Mouse (Mus musculus) heart, embryonic 14.5 days (tissue): ENCODE results near the gene Kif26b. TPM values are rescaled to one million over a fixed set of nuclear protein-coding genes. Genes with fewer than 3 reads are reported as not detected.

Source experiments
- ATAC-seq: fragments of 200-750 bp; cut with Nextera tagmentation; 2 replicates; pipeline ENCODE4 v1.8.0; 2017; ENCODE audit warnings: low read depth, moderate TSS enrichment; ENCODE audit not compliant: insufficient number of reproducible peaks, insufficient read depth, low FRiP score
- H3K27ac ChIP-seq, 2 experiments: fragments of 200-500 bp in 1 of 2; fragments of 300-500 bp in 1 of 2; sonication (generic) in 1 of 2; replicated peaks in 1 of 2; 2 replicates each; pipeline ENCODE4 v1.5.1; 2012 to 2014; ENCODE audit warnings: low read depth in 2 of 2, low read length in 2 of 2, control low read depth in 1 of 2, mild to moderate bottlenecking in 1 of 2, mixed read lengths in 1 of 2; ENCODE audit not compliant: control insufficient read depth in 1 of 2, insufficient read depth in 1 of 2
- H3K27me3 ChIP-seq: fragments of 300-500 bp; sonication (generic); 2 replicates; pipeline ENCODE4 v1.6.1; 2014; ENCODE audit warnings: mild to moderate bottlenecking, low read length, control low read depth; ENCODE audit not compliant: control insufficient read depth, insufficient read depth
- H3K36me3 ChIP-seq: fragments of 300-500 bp; sonication (generic); 2 replicates; pipeline ENCODE4 v1.6.1; 2014; ENCODE audit warnings: mild to moderate bottlenecking, control low read depth, low read length, mixed read lengths; ENCODE audit not compliant: control insufficient read depth, insufficient read depth
- H3K4me1 ChIP-seq, 2 experiments: fragments of 200-500 bp in 1 of 2; fragments of 300-500 bp in 1 of 2; sonication (generic) in 1 of 2; 2 replicates each; pipeline ENCODE4 v1.6.1; 2012 to 2014; ENCODE audit warnings: low read length in 2 of 2, control low read depth in 1 of 2, mixed read lengths in 1 of 2; ENCODE audit not compliant: control insufficient read depth in 2 of 2, insufficient read depth in 2 of 2
- H3K4me2 ChIP-seq: fragments of 300-500 bp; sonication (generic); 2 replicates; pipeline ENCODE4 v1.6.1; 2014; ENCODE audit warnings: mild to moderate bottlenecking, low read length
- H3K4me3 ChIP-seq, 2 experiments: fragments of 200-500 bp in 1 of 2; fragments of 300-500 bp in 1 of 2; sonication (generic) in 1 of 2; 2 replicates each; pipeline ENCODE4 v1.5.1; 2012 to 2014; ENCODE audit warnings: low read length in 2 of 2, mild to moderate bottlenecking in 2 of 2, control low read depth in 1 of 2, low read depth in 1 of 2, moderate library complexity in 1 of 2; ENCODE audit not compliant: control insufficient read depth in 1 of 2, insufficient read depth in 1 of 2
- H3K9ac ChIP-seq: fragments of 300-500 bp; sonication (generic); 2 replicates; pipeline ENCODE4 v1.6.1; 2014; ENCODE audit warnings: mild to moderate bottlenecking, low read length
- H3K9me3 ChIP-seq: fragments of 300-500 bp; sonication (generic); 2 replicates; pipeline ENCODE4 v1.6.1; 2016; ENCODE audit warnings: low read length, control low read depth; ENCODE audit not compliant: control insufficient read depth
- WGBS: fragments of 180-500 bp; shearing (Covaris S2); extraction: QIAGEN DNeasy Blood & Tissue Kit; methylation state at CpG from one replicate; pipeline ENCODE4 v1.1.7; 2014; 5-methylcytosine and 5-hydroxymethylcytosine counted together
- polyA plus RNA-seq: library from polyadenylated mRNA; unstranded; fragments of >200 nt; fragmentation: Nextera tagmentation; extraction: Ambion mirVana; gene quantifications from 2 replicates; pipeline ENCODE4 v1.2.1, GENCODE M21; 2014

Kif26b gene
- polyA plus RNA-seq, 1 experiment from 2014 or later, result 14.4 TPM

DNA sequence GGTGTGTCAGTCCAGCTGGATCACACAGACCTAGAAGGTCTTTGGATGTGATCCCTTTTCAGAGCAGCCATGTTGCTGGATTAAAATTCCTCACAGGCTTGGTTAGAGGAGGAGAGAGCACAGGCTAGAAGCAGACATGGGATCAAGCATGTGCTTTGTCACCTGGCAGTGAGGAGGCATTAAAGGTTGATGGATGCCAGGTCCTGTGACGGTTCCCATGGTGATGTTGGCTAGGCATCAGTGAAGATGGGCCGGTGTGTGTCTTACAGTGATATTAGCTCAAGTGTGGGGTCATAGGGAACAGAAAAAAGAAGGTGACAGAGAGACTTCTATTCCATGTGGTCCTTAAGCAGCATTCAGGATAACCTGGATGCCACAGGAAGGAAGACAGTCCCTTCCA lies 46.8 kb downstream of the Kif26b start:
- H3K27me3 ChIP-seq, result no peaks in the 10 kb centered on the region
- no peak overlapping the region for H3K9ac ChIP-seq
- ATAC-seq, result no peak
- H3K9me3 ChIP-seq, result peaks cover 7% of the 10 kb centered on the region
- 0 out of 2 replicates have a peak, but pooled peaks cover 3% of the 10 kb centered on the region for H3K36me3 ChIP-seq
- peaks cover 0 to 13% of the 10 kb centered on the region in 2 experiments; a peak in 2 of 4 replicates for H3K4me1 ChIP-seq
- H3K4me3 ChIP-seq, result no peak overlapping the region
- H3K27ac ChIP-seq, result no peak overlapping the region
- 85% methylated on average over 2 of the region's 2 CpGs for WGBS
- H3K4me2 ChIP-seq, result no peak overlapping the region

- Histone ChIP-seq H3K4me1 (peaks cover 0 to 13% of the 10 kb centered on the region in 2 experiments; a peak in 2 of 4 replicates), H3K4me3 (no peak overlapping the region), H3K27ac (no peak overlapping the region), H3K27me3 (no peaks in the 10 kb centered on the region), H3K4me2 (no peak overlapping the region), H3K9me3 (peaks cover 7% of the 10 kb centered on the region), H3K36me3 (0 out of 2 replicates have a peak, but pooled peaks cover 3% of the 10 kb centered on the region), H3K9ac (no peak overlapping the region)
- ATAC-seq, result no peak
- WGBS, result 62% methylated on average over 3 of the region's 3 CpGs
These were observed 48.0 kb downstream of the Kif26b start for GRCm38 (mm10) chr1:178576926-178577325.

DNA sequence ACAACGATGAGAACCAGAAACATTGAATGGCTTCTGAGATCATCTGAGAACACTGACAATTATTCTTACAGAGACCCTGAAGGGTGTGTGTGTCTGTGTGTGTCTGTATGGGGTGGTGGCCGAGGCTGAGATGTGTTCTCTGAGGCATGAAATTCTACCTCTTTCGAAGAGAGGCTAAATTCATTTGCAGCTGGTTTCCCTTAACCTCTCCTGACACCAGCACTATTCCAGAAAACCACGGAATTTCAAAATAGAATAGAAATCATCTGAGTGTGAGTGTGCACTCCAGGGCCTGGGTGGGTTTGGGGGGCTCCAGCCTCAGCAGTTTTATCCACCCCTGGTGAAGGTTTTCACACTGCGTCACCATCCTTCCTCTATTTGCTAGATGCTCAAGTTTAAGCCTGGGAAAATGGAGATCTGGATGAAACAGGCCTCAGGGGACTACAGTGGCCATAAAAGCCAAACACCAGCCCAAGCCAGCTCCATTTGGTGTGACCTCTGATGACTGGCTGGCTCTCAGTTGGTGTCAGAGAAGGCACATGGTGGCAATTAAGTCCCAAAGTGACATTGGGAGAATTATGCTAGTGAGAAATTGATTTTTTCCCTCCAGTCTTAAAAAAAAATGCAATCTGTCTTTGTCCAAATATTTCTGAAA lies 56.6 kb downstream of the Kif26b start:
- Histone ChIP-seq H3K36me3 (no peaks in the 10 kb centered on the region), H3K27me3 (no peaks in the 10 kb centered on the region), H3K4me1 (peaks cover 0 to 5% of the 10 kb centered on the region in 2 experiments; a peak in 3 of 4 replicates), H3K9me3 (no peaks in the 10 kb centered on the region), H3K9ac (no peak overlapping the region), H3K27ac (no peak overlapping the region), H3K4me3 (no peak overlapping the region), H3K4me2 (no peak overlapping the region)
- no peak for ATAC-seq
- 87% methylated on average over 5 of the region's 5 CpGs for WGBS

DNA sequence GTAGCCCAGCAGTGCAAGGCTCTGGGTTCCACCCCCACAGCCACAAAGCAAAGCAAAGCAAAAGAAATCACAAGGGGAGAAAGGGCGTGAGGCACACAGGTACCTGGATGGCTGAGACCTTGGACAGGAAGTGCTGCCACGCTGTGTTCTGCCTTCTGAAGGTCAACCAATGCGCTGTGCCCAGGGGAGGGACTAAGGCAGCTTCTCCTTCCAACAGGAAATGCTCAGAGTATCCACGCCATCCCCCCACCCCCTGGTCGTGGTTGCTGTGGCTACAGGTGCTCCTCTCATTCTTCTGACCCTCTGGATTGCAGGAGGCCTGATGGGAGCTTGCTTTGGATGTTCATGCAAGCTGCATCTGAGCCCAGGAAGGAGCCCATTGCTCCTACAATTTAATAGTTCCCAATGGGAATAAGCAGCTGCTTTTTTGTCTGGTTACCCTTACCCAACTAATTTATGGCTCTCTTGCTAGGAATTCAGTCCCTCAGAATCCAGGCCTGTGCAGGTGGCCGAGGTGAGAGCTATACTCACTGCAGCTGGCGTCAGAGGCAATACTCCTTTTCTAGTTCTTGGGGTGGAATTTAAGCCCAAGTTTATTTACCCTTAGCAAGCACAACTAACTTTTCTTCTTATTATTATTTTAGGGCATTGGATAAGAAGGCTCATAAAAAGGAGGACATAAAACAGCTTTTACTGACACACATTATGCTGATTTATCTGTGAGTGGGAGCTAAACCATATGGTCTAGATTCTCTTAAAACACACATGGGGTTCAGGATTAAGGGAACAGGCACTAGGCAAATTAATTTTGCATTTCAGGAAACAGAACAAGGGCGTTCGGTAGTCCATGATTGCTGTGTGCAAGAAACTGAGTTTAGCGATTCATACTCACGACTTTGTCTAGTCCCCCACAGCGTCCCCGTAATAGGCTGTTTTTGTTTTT lies 61.6 kb downstream of the Kif26b start:
- Histone ChIP-seq H3K36me3 (no peaks in the 10 kb centered on the region), H3K4me2 (no peak overlapping the region), H3K9ac (no peak overlapping the region), H3K27me3 (no peaks in the 10 kb centered on the region), H3K4me1 (peaks cover 0 to 5% of the 10 kb centered on the region in 2 experiments; a peak in 3 of 4 replicates), H3K9me3 (no peaks in the 10 kb centered on the region), H3K27ac (no peak overlapping the region), H3K4me3 (no peak overlapping the region)
- WGBS, result 83% methylated on average over 13 of the region's 13 CpGs
- ATAC-seq, result no peak

GRCm38 (mm10) chr1:178597113-178597512 lies 68.2 kb downstream of the Kif26b start:
- H3K36me3 ChIP-seq, result no peaks in the 10 kb centered on the region
- H3K27me3 ChIP-seq, result no peaks in the 10 kb centered on the region
- H3K9me3 ChIP-seq, result no peaks in the 10 kb centered on the region
- ATAC-seq, result no peak
- no peak overlapping the region for H3K9ac ChIP-seq
- H3K4me1 ChIP-seq, result peaks cover 9 to 10% of the 10 kb centered on the region in 2 experiments
- no peak overlapping the region for H3K27ac ChIP-seq
- 95% methylated on average over 3 of the region's 3 CpGs for WGBS
- H3K4me2 ChIP-seq, result no peak overlapping the region
- no peak overlapping the region for H3K4me3 ChIP-seq

DNA sequence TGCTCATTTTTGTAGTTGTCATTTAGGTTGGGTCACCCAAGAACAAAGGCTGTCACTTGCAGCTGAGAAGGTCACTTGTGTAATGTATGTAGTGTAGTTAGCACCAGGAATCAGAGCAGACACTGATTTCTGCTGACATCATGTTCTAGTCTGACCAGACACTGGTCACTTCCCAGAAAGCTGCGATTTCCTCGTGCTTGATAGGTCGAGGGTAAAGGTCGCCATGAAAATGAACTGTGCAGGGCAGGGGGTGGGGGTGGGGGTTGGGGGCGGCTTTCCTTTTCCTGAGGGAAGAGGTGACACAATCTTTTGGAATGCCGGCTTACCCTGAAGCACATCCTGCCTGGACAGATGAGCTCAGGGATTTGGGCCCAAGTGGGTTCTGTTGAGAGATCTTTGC lies 68.8 kb downstream of the Kif26b start:
- Histone ChIP-seq H3K9me3 (no peaks in the 10 kb centered on the region), H3K27me3 (no peaks in the 10 kb centered on the region), H3K4me3 (no peak overlapping the region), H3K36me3 (no peaks in the 10 kb centered on the region), H3K27ac (no peak overlapping the region), H3K4me2 (no peak overlapping the region), H3K4me1 (peaks cover 9 to 10% of the 10 kb centered on the region in 2 experiments), H3K9ac (no peak overlapping the region)
- WGBS, result 47% methylated on average over 6 of the region's 6 CpGs
- ATAC-seq, result peak; percentile 31; the same call in 1 of the 2 replicates

DNA sequence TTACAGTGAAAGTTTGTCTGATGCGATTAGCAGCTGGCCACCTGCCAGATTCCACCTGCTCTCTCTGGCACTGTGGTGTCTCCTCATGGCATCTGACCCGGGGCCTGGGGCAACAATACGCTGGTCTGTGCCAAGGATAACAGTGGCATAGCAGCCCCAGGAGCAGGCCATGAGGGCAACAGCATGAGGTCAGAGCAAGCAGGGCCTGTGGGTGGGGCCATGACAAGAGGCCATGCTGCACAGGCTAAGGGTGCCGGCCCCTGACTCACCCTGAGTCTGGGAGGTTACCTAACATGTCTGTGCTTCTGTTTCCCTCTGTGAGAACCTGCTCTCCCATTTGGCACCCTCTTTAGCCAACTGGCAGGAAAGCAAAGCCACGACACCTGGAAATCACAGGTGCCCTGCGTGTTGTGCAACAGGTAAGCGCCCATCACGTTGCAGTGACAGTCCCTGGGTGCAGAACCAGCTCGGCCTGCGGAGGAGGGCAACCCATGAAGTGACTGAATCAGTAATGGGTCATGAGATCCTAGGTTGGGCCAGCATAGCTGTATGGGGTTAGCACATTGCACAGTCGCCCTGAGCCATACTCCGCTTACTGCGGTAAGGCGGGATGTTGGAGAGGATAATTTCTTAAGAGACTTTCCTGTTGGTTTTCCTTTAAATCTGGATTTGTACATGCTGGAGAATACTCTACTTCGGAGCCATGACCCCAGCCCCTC lies 72.1 kb downstream of the Kif26b start:
- no peaks in the 10 kb centered on the region for H3K27me3 ChIP-seq
- H3K9me3 ChIP-seq, result no peaks in the 10 kb centered on the region
- WGBS, result 77% methylated on average over 15 of the region's 15 CpGs
- ATAC-seq, result peak; percentile 57; the same call in 1 of the 2 replicates
- no peak overlapping the region for H3K9ac ChIP-seq
- H3K27ac ChIP-seq, result no peak overlapping the region
- H3K36me3 ChIP-seq, result no peaks in the 10 kb centered on the region
- no peak overlapping the region for H3K4me2 ChIP-seq
- H3K4me1 ChIP-seq, result peaks cover 9 to 10% of the 10 kb centered on the region in 2 experiments
- no peak overlapping the region for H3K4me3 ChIP-seq
